Mouse (Mus musculus) hematopoietic stem cell, adult 5-6 weeks (primary cell): ENCODE measurements around the gene Ccdc157. TPM values are rescaled to one million over a fixed set of nuclear protein-coding genes. Genes with fewer than 3 reads are reported as not detected.
"Not testable (repeated sequence)": the region's sequence is repeated elsewhere in the genome, so short reads cannot be mapped to it uniquely, and the experiment has no call there.

Experiments used
- ATAC-seq, 2 experiments: fragments of 125-278 bp in 1 of 2; replicated peaks in 1 of 2; 2 replicates each; pipeline ENCODE4 v1.8.0; 2016 to 2017; ENCODE audit warnings: inconsistent platforms in 2 of 2, mild to moderate bottlenecking in 2 of 2, moderate number of reproducible peaks in 2 of 2, low read depth in 1 of 2, moderate TSS enrichment in 1 of 2; ENCODE audit not compliant: low FRiP score in 2 of 2, poor library complexity in 2 of 2, severe bottlenecking in 2 of 2, insufficient read depth in 1 of 2, low TSS enrichment in 1 of 2
- total RNA-seq: library from RNA; stranded (forward); fragments of 172-1452, 232-1000 nt; gene quantifications from 2 replicates; pipeline ENCODE4 v1.2.3, GENCODE M21; 2017

The Ccdc157 gene
- total RNA-seq, 1 experiment from 2014 or later = 1.6 TPM

DNA sequence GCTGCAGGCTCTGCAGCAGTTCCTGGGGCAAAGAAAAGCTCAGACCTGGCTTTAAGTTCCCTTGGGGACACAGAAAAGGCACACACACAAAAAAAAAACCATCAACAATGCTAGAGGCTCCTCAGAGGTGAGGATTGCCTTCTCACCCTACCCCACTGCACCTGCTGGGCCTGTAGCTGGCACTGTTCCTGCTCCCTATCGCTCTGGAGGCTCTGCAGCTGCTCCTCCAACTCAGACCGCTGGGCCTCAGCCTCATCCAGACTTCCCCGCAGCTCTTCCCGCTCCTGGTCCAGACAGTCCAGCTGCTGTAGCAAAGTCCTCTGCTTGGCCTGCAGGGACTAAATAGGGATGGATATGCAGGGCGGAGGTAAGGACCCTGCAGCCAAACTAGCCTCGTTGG lies 13.7 kb downstream of the Ccdc157 start:
- ATAC-seq = no peak

DNA sequence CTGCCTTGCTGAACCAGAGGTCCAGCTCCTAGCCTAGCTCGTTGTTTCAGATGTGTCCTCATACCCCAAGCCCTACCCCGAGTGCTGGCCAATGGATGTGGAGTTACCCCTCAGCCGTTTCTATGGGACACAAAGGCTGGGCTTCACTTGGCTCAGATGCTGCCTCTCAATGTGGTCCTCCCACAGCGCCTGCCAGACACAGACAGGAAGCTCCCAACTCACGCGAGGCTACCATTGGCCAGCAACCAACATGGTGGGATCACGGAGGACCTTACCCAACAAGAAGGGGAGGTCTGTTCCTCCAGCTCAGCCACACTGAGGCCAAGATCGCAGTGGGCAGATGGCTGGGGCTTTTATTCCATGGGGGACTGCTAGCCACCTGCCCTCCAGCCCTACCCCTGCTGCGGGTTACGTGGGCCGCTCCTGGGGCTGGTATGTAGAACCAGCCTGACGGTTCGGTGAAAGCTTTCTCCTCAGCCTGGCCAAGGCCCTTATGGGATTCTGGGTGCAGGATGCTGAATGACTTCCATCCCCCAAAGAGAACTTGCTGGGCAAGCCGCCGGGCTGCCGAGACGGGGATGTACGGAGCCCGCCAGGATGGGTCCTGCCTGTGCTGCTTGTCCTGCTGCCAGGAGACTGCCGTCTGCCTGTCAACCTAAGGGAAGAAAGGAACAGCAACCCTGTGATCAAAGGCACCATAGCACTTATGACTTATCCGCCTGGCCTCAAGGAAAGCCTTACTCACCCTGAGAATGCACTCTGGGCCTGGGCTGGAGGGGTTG lies 16.6 kb downstream of the Ccdc157 start:
- ATAC-seq = no peak

DNA sequence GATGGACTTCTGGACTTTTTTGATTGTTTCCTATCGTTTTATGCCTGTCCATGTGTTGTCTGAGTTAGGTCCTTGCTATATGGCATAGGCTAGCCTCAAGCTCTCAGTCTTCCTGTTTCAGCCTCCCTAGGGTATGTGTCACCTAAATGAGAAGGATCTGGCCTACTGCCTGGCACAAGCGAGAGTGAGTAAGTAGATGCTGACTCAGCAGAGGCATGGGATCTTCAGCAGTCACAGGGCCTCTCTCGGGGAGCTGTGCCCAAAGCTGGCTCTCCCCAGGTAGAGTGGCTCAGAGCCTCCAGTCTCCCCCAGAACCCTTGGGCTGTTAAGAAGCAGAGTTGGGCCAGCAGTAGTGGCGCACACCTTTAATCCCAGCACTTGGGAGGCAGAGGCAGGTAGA lies 17.7 kb downstream of the Ccdc157 start:
- no peak for ATAC-seq

DNA sequence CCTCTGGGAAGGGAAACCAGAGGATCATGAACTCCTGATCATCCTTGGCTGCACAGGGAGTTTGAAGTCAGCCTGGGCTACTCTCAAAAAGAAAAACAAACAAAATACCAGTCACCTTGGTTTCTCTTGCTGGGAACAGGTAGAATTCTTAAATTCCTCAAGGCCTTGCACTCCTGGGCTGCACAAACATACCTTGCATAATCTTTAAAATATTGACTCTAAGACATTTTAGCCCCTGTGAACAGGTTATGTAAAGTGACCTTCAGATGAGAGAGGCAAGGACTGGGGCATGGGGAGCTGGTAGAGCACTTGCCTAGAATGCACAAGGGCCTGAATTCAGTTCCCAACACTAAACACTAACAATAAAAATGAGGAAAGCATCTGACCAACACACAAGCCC lies 18.6 kb downstream of the Ccdc157 start:
- no peak for ATAC-seq

DNA sequence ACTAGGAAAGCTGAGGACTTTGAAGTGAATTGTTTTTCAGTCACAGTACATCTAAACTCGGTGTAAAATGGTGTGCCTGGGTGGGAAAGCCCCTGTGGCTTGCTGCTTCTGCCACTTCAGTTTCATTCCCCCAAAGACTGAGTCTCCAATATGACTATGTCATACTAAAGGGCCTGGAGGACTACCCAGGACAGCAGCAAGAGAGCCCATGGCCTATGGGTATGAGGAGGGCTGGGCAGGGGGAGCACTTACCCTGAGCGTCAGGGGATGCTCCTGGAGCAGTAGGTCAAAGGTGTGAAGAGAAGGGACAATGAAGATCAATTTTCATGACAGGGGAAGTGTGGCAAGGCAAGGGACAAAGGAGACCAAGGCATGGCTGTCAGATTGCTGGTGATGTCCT lies 21.1 kb downstream of the Ccdc157 start:
- no peak for ATAC-seq

DNA sequence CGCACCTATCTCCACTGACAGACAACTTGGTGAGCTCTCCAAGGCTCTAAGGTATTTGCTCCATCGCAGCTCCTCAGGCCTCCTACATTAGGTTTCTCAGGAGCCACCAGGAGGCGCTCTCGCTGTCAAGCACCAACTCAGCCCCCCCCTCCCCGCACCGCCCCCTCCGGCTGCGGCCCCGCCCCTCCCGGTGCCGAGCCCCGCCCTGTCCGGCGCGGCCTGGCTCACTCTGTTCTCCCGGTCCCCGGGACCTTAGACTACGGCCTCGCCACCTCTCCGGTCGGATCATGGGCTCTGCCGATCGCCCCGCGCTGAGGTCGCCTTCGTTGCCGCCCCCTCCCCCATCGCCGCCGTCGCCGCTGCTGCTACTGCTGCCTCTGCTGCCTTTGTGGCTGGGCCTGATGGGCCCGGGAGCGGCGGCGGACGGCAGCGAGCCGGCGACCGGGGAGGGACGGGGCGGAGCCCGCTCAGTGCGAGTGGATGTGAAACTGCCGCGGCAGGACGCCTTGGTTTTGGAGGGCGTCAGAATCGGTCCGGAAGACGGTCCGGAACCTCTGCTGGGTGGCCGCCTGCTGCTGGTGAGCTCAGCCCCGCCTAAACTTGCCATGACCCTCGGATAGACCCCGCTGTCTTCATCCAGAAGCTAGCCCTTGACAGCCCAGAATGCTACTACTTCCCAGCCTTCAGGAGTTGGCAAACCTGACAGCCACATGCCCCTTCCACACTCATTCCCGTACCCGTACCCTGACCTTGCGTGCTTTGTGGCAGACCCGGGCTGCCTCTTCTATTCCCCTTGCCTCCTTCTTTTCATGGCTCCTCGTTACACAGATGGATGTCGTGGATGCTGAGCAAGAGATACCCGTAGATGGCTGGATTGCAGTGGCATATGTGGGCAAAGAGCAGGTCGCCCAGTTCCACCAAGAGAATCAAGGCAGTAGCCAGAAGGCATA lies 24.8 kb downstream of the Ccdc157 start, which contains the start of gene Rnf215:
TSS of gene Rnf215 (plus strand) at position 217 of the 950 bp plus-strand sequence.
- ATAC-seq = peak; percentile 59 to 74

DNA sequence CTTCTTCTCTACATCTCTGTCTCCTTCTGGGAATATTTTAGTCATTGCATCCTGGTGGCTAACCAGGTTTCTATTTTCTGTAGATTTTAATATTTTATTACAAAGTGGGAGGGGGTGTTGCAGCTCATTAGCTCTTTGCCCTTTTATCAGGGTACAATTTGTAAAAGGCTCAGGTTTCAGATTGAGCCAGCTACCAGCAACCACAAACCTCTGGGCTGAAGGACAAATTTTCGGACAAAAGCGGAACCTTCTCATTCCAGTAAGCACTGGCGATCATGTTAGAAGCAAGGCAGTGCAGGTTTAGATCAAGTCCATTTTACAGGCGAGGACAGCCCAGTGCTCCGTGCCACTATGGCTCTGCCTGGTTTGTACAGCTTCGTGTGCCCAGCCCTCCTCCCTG lies 25.7 kb downstream of the Ccdc157 start:
- no peak for ATAC-seq

DNA sequence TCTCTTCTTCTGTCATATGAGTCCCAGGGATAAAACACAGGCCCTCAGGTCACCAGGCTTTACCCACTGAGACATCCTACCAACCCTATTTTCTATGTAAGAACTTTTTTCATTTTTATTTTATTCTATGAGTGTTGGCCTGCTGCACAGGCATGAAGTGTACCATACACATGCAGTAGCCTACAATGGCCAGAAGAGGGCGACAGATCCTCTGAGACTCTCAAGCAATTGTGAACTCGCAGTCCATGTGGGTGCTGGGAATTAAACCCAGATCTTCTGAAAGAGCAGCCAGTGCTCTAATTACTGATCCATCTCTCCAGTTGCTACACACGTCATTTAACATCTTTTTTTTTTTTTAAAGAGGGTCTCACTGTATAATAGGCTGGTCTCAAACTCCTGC lies 26.6 kb downstream of the Ccdc157 start:
- no peak for ATAC-seq

DNA sequence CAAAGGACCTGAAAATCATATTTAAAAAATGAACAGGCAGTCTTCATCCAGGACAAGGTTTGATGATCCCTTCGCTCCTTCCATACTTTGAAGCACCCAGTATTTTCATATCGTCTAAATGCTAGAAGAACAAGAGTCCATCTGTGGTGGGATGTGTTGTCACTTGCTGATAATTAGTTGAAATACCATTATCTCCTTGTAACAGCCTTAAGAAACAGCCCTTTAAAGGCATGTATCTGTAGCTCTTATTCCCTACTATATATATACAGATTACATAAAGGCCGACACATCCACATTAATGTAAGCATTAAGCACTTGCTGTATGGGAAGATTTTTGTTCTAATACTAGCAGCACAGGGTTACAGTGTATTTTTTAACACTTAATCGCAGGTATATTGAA lies 31.6 kb downstream of the Ccdc157 start:
- ATAC-seq = not testable (repeated sequence)

DNA sequence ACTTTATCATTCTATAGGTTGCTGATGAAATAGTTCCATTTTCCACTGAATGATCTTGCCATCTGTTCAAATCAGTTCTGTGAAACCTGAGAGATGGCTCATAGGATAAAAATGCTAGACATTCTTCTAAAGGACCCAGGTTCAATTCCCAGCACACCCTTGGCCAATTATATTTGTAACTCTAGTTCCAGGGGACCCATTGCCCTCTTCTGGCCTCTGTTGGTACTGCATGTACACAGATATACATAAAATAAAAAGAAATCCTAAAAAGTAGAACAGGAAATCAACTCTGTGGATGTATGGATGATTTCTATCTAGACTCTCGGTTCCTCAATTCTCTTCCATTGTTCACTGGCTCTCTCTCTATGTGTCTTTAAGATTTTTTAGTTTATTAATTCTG lies 33.0 kb downstream of the Ccdc157 start:
- ATAC-seq = no peak

DNA sequence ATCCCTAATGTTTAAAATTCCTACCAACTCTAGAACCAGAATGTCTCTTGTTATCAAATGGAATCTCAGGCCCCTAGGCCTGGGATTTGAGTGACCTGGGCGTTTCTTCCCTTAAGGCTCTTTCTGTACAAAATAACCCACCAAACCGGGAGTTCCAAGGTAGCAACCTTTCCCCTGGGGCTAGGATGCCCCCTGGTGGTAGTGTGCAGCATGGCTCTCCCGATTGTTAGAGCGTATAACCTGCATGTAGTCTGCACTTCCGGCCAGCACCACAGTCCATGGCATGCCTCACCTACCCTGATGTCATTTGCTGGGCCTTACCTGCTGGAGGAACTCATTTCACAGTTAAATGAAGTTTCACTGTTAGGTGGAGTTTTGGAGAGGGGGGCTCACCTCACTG lies 36.2 kb downstream of the Ccdc157 start:
- ATAC-seq = no peak

DNA sequence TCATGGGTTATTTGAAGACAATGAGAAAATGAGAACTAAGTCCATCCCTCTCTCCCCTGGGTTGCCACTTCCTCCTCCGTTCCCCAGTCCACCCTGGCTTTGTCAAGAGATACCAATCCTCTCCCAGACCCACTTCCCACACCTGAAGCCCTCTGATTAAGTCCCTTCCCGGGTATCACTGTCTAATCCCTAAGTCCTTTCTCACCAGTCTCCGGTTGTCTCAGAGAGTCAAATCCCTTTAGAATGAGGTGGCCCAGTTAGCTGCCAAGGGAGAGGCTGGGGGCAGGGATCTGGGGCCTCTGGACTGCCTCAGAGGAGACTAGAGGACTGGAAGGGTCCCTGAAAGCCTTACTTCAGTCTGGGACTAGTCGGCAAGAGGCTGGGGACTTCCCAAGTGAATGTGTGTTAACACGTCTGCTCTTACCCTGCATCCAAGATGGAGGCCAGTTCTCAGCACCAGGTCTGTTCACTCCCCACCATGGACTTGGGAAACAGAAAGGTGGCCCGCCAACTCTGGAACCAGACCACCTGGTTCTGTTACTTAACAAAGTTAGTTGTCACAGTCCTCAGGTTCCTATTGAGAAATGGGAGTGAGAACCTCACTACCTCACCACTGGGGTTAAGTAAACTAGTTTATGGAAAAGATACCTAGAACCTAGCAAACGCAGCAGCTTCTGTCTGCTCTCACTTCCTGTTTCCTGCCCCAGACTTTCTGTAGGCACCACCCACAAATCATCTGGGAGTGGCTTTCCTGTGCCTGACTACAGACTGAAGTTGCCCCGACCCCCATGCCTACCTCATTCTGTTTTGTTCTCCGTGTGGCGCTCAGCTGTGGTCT lies 37.1 kb downstream of the Ccdc157 start, which contains the start of gene Sec14l2:
TSS of gene Sec14l2 (minus strand) at position 674 of the 838 bp plus-strand sequence.
- peak; percentile 44 to 65 for ATAC-seq

DNA sequence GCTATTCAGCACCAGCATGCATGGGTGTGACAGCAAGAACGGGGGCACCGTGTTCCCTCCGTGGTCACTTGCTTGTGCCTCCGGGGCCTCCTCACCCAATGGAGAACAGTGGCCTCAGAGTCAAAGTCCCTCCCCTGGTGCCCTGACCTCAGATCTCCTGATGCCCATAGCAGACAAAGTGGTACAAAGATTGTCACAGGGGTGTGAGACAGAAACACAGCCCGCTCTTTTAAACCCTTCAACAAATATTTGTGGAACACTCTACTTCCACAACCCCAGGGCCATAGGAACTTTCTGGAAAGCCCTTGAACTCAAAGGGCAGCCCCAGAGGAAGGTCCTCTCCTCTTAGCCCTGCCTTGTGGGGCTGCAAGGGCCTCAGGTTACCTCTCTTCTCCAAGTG lies 37.9 kb downstream of the Ccdc157 start:
- no peak for ATAC-seq

DNA sequence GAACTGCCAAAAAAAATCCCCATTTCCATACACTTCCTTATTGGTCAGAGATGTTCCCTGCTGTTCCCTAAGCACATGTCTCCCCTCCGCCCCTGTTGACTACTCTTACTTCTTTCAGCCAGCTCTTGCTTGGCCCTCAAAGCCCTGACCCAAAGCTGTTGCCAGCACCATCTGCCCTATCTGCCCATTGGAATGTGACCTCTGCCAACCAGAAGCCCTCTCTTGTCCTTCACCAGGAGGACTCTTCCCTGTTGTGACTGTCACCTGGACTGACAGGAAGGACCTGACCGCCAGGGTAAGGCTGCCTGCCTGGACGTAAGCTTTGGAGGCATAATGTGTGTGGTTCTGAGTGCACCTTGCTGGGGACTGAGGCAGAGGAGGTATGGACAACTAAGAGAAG lies 38.4 kb downstream of the Ccdc157 start:
- no peak for ATAC-seq

DNA sequence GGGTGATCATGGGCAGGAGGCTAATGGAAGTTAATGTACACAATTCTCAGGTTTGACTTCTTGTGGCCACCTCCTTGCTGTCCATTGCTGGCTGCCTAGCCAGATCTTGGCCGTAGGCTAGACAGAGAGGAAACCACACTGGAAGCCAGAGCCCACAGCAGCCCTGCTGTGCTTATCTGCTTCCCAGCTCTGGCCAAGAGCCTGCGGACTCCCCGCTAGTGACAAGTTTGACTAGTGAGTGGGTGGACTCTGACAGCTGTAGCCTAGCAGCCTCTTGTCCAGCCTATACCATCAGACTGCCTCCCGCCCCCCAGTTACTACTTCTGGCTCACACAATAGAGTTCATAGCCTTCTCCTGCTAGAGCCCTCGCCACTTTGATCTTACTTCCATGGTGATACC lies 40.5 kb downstream of the Ccdc157 start:
- peak; percentile 37 to 38 for ATAC-seq

DNA sequence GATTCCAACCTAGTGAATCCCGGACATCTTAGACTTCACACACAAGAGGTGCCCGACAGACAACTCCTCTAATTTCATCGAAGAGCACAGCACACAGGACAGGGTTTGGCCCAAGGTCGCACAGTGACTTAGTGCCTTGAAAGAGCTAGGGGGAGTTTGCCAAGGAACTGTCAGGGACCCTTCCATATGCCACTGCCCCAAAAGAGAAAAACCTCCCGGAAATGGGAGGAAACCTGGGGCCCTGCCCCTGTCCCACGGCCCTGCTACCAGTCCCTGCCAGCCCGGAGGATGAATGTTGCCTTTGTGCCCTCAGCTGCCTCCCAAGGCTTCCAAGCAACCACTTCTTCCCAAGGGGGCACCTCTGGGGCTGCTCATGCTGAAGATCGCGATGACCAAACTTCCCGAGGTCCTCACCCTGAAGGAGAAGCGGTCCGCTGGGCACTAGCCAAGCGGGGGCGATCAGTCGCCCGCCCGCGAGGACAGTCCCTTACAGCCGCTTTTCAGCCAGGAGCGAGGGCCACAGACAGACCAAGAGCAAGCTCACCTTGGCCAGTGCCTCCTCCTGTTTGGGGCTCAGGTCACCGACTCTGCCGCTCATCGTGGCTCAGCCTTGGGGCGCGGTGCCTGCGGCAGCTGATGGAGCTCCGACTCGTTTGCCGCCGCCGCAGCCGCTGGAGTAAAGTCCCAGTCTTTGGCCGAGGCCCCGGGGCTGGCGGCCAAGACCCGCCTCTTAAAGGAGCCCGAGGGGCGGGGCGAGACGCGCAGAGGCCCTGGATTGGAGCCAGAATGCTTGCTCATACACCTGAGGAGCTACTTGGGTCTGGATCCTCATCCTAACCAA lies 41.8 kb downstream of the Ccdc157 start:
- peak; percentile 24 to 29; a peak in 1 of 4 replicates for ATAC-seq
